Mouse (Mus musculus): ENCODE measurements at regions not wholly inside any gene's neighbourhood (a gene's known extent, or its start where the extent isn't known, plus 50 kb on each side); places are given as distances from the start of the nearest gene placed in this dataset.

DNA sequence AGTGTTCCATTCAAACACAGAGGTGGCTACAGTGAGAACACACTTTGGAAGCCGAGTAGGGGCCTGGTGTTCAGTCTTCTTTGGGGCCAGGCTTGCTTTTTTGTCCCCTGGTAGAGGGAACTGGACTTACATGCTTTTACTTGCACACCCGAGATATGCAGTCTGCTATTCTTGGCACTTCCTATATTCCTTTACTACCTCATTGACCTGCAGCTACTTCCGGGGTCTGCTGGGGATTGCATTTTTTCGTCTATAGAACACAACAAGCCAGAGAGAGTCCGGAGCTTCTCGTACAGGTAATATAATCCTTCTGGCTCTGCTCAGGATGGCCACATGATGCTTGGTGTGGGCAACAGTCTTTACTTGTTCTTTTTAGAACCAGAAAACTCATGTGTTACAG lies 99.7 kb downstream of the Kcnrg start:
- no peaks in the 10 kb centered on the region for H3K36me3 ChIP-seq (ENCODE audit: control insufficient read depth, insufficient read depth, low read length, poor library complexity, severe bottlenecking)
- no peaks in the 10 kb centered on the region for H3K27me3 ChIP-seq (ENCODE audit: control insufficient read depth, insufficient read depth, low read length, poor library complexity, severe bottlenecking)
- DNase-seq (ENCODE audit: low read depth, low spot score) = no peak

- no peaks in the 10 kb centered on the region for H3K27me3 ChIP-seq (ENCODE audit: control insufficient read depth, insufficient read depth, low read length, poor library complexity, severe bottlenecking)
- no peaks in the 10 kb centered on the region for H3K36me3 ChIP-seq (ENCODE audit: control insufficient read depth, insufficient read depth, low read length, poor library complexity, severe bottlenecking)
- DNase-seq (ENCODE audit: low read depth, low spot score) = no peak
Measured at GRCm38 (mm10) chr14:61708331-61708730, 101.1 kb downstream of the Kcnrg start.

DNA sequence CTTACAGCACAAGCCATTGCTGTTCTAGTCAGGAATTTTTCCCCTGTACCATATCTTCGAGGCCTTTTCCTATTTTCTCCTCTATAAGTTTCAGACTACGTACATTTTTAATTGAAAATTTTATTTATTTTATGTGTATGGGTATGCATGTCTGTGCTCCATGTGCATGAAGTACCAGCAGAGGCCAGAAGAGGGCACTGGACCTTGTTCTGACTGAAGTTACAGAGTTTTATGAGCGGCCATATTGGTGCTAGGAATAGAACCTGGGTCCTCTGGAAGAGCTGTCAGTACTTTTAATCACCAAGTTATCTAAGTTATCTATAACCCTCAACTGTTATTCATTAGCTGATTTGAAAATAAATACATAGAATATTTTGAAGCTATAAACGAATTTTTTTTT lies 108.5 kb downstream of the Kcnrg start:
- no peaks in the 10 kb centered on the region for H3K27me3 ChIP-seq (ENCODE audit: control insufficient read depth, insufficient read depth, low read length, poor library complexity, severe bottlenecking)
- H3K36me3 ChIP-seq (ENCODE audit: control insufficient read depth, insufficient read depth, low read length, poor library complexity, severe bottlenecking) = no peaks in the 10 kb centered on the region
- peak; percentile 49 for DNase-seq (ENCODE audit: low read depth, low spot score)

- H3K36me3 ChIP-seq (ENCODE audit: control insufficient read depth, insufficient read depth, low read length, poor library complexity, severe bottlenecking) = no peaks in the 10 kb centered on the region
- H3K27me3 ChIP-seq (ENCODE audit: control insufficient read depth, insufficient read depth, low read length, poor library complexity, severe bottlenecking) = no peaks in the 10 kb centered on the region
- no peak for DNase-seq (ENCODE audit: low read depth, low spot score)
Measured at GRCm38 (mm10) chr14:61718392-61719124, 111.3 kb downstream of the Kcnrg start.

DNA sequence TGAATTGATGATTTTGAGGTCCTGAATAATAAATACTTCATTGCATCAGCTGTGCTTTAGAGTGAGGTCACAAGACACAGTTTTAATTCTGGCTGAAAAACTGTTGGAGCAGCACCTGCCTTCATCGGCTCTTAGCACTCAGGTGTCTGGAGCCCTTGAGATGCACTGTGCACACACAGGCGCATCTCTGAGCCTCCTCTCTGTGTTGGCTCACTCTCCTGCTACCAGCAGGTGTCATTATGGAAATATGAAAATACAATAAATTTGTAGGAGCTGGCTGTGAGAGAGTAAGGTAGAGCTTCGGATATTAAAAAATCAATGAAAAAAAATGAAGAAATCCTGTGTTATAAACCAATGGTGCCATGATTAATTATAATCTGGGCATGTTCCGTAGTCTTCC lies 114.0 kb downstream of the Kcnrg start:
- no peaks in the 10 kb centered on the region for H3K36me3 ChIP-seq (ENCODE audit: control insufficient read depth, insufficient read depth, low read length, poor library complexity, severe bottlenecking)
- no peak for DNase-seq (ENCODE audit: low read depth, low spot score)
- H3K27me3 ChIP-seq (ENCODE audit: control insufficient read depth, insufficient read depth, low read length, poor library complexity, severe bottlenecking) = no peaks in the 10 kb centered on the region

- Histone ChIP-seq H3K36me3 (ENCODE audit: control insufficient read depth, insufficient read depth, low read length, poor library complexity, severe bottlenecking) (no peaks in the 10 kb centered on the region), H3K27me3 (ENCODE audit: control insufficient read depth, insufficient read depth, low read length, poor library complexity, severe bottlenecking) (no peaks in the 10 kb centered on the region)
- no peak for DNase-seq (ENCODE audit: low read depth, low spot score)
Measured at GRCm38 (mm10) chr14:61724942-61725341, 117.7 kb downstream of the Kcnrg start.

- no peaks in the 10 kb centered on the region for H3K27me3 ChIP-seq (ENCODE audit: control insufficient read depth, insufficient read depth, low read length, poor library complexity, severe bottlenecking)
- no peaks in the 10 kb centered on the region for H3K36me3 ChIP-seq (ENCODE audit: control insufficient read depth, insufficient read depth, low read length, poor library complexity, severe bottlenecking)
- no peak for DNase-seq (ENCODE audit: low read depth, low spot score)
Measured at GRCm38 (mm10) chr14:61728562-61728961, 121.3 kb downstream of the Kcnrg start.

- no peak for DNase-seq (ENCODE audit: low read depth, low spot score)
- no peaks in the 10 kb centered on the region for H3K36me3 ChIP-seq (ENCODE audit: control insufficient read depth, insufficient read depth, low read length, poor library complexity, severe bottlenecking)
Measured at GRCm38 (mm10) chr14:61735541-61735940, 128.3 kb downstream of the Kcnrg start.

DNA sequence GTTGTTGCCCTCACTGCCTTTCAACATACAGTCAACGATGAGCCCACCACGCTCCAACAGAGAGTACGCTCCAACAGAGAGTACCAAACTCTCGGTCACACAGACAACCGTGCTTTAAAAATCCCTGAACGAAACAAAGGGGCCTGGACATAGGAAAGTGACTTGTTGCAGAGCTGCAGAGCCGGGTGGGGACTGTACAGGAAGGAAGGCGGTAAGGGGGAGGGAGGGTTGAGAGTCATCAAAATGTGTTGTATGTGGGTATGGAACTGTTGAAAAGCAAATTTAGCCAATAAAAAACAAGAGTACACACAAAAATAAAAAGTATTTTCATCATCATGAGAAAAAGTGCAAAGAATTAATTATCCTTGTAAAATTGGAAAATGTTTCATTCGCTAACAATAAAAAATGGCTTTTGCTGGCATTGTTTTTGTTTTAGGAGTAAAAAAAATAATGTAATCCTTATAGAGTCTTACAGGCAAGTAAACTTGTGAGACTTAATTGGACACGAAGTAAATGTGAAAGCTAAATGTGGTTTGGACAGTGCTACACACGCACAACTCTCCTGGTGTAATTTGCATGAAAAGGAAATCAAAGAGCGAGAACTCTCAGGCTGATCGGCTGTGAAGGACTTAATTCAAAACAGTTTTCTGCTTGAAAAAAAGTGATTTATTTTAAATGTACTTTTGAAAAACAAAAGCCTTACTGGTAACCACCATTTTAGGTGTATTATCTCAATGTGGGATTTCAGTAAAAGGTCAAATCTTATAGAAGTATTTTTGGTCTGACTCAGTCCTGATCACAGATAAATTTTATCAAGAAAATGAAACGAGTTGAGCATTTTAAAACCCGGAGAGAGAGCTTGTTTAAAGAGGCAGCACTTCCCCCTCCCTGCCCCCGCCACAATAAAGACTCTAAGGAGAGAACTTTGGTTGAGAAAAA lies 129.4 kb downstream of the Kcnrg start:
- DNase-seq (ENCODE audit: low read depth, low spot score) = peak; percentile 68
- Histone ChIP-seq H3K27me3 (ENCODE audit: control insufficient read depth, insufficient read depth, low read length, poor library complexity, severe bottlenecking) (no peaks in the 10 kb centered on the region), H3K36me3 (ENCODE audit: control insufficient read depth, insufficient read depth, low read length, poor library complexity, severe bottlenecking) (no peaks in the 10 kb centered on the region)

More at GRCm38 (mm10) chr14:61735541-61735940, 128.3 kb downstream of the Kcnrg start:
- no peaks in the 10 kb centered on the region for H3K27me3 ChIP-seq (ENCODE audit: control insufficient read depth, insufficient read depth, low read length, poor library complexity, severe bottlenecking)

DNA sequence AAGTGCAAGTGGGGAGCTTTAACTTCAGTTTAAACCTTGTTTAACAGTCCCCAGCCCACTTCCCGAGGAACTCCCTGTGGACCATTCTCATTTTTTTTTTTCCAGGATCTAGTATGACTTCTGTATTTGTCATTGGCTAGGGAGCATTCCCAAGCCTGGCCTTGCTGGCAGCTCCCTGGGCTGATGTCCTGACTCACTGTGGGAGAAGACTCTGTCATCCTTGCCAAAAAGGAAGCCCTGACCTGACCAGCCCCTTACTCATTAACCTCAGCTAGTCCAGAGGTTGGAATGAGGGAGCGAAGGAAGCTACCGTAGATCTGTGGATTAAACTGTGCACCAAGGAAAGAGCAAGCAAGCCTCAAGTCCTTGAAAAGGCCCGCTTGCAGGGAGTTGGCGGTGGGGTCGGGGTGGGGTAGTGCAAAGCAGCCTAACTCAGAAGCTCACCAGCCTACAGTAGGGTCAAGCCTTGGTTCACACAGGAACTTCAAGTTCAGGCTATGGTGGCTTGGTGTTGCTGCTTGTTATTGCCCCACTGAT lies 130.3 kb downstream of the Kcnrg start:
- Histone ChIP-seq H3K36me3 (ENCODE audit: control insufficient read depth, insufficient read depth, low read length, poor library complexity, severe bottlenecking) (no peaks in the 10 kb centered on the region), H3K27me3 (ENCODE audit: control insufficient read depth, insufficient read depth, low read length, poor library complexity, severe bottlenecking) (no peaks in the 10 kb centered on the region)
- DNase-seq (ENCODE audit: low read depth, low spot score) = no peak

DNA sequence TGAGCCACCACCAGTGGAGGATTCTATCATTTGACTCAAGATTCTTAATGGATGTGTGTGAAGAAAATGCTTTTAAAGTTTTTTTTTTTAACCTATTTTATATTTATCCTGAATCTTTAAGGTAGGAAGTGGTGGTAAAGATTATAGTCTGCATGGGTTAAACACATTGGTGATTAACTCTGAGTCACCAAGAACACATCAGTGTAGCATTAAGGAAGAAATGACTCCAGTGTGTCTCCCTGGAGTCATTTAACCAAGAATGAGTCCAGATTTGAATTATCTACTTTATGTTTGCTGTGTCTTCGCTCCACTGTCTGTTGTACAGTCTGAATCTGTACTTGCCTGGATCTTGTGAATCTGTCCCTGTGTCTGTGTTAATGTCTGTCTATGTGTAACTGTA lies 132.2 kb downstream of the Kcnrg start:
- no peak for DNase-seq (ENCODE audit: low read depth, low spot score)
- no peaks in the 10 kb centered on the region for H3K36me3 ChIP-seq (ENCODE audit: control insufficient read depth, insufficient read depth, low read length, poor library complexity, severe bottlenecking)

DNA sequence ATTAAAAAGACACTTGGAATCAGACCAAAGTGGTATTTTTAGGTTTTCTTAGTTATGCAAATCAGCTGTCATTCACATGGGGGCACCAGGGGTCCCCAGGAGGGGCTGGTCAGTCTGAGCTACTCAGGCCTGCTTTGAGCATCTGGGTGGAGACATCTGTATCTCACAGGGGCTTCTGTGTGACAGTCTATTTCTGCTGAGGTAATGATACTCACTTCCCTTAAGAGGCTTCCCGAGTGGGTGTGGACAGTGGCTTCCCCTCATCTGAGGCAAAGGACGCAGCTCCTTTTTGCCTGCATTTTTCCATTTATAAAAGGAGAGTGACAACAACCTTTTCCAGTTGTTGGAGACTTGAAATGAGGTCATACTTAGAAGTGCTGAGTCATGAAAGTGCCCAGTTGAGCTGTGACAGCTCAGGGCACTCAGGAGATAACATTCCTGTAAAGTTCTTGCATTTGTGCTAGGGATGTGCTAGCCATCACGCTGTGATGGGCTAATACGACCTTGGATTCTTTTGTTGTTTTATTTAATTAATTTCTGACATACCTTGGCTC lies 136.7 kb downstream of the Kcnrg start:
- Histone ChIP-seq H3K36me3 (ENCODE audit: control insufficient read depth, insufficient read depth, low read length, poor library complexity, severe bottlenecking) (no peaks in the 10 kb centered on the region), H3K27me3 (ENCODE audit: control insufficient read depth, insufficient read depth, low read length, poor library complexity, severe bottlenecking) (no peaks in the 10 kb centered on the region)
- no peak for DNase-seq (ENCODE audit: low read depth, low spot score)

More for the DNA sequence above, 132.2 kb downstream of the Kcnrg start:
- no peaks in the 10 kb centered on the region for H3K27me3 ChIP-seq (ENCODE audit: control insufficient read depth, insufficient read depth, low read length, poor library complexity, severe bottlenecking)

- Histone ChIP-seq H3K27me3 (ENCODE audit: control insufficient read depth, insufficient read depth, low read length, poor library complexity, severe bottlenecking) (no peaks in the 10 kb centered on the region), H3K36me3 (ENCODE audit: control insufficient read depth, insufficient read depth, low read length, poor library complexity, severe bottlenecking) (no peaks in the 10 kb centered on the region)
- DNase-seq (ENCODE audit: low read depth, low spot score) = no peak
Measured at GRCm38 (mm10) chr14:61753421-61753820, 146.2 kb downstream of the Kcnrg start.

DNA sequence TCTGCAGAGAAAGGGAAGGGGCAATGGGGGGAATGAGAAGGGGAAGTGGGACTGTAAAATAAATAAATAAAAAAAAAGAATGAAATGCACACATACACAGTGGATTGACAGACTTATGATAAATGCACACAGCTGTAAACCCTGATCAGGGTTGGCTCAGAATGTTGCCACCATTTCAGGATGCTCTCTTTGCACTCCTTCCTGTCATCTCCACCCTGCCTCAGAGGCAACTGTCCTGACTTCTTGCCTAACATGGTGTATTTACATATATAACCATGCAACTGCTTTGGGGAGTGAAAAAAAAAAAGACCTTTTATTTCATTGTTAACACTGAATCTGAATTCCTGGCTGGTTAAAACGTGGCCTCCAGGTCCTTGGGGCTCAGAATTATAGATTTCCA lies 149.4 kb downstream of the Kcnrg start:
- Histone ChIP-seq H3K27me3 (ENCODE audit: control insufficient read depth, insufficient read depth, low read length, poor library complexity, severe bottlenecking) (no peaks in the 10 kb centered on the region), H3K36me3 (ENCODE audit: control insufficient read depth, insufficient read depth, low read length, poor library complexity, severe bottlenecking) (no peaks in the 10 kb centered on the region)
- DNase-seq (ENCODE audit: low read depth, low spot score) = no peak

Measured in splenic B cell, adult 2 months (primary cell).